Mouse (Mus musculus): Measurements from ENCODE around the gene Col4a3.

DNA sequence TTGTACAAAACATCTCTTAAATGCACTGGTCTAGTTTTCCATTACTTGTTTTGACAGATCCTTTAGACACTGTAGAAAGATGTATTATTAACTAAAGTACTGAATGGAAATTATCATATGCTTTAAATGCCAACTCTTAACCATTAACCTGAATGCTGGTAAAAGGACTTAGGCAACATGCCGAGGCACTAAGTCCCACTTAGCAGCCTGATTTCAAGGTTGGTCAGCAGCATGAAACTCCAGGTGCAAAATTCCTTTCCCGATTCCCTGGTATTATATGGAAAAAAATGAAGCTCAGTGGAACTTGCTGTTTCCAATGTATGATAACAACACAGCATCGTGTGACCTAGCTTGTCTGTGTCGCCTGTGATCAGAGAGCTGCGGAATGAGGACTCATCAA, 31.9 kb downstream of the Col4a3 start:
- TF ChIP-seq CTCF (IDR thresholded peaks at IDR 0.05; ENCODE audit: low read depth, low read length) (no peak), POLR2A (IDR thresholded peaks at IDR 0.05; ENCODE audit: insufficient read depth, low read length) (no peak), EP300 (IDR thresholded peaks at IDR 0.05; ENCODE audit: insufficient read depth, low read depth, low read length) (no peak)
